8 mouse cellular contexts compared by ENCODE assay signal in the genomic region with DNA sequence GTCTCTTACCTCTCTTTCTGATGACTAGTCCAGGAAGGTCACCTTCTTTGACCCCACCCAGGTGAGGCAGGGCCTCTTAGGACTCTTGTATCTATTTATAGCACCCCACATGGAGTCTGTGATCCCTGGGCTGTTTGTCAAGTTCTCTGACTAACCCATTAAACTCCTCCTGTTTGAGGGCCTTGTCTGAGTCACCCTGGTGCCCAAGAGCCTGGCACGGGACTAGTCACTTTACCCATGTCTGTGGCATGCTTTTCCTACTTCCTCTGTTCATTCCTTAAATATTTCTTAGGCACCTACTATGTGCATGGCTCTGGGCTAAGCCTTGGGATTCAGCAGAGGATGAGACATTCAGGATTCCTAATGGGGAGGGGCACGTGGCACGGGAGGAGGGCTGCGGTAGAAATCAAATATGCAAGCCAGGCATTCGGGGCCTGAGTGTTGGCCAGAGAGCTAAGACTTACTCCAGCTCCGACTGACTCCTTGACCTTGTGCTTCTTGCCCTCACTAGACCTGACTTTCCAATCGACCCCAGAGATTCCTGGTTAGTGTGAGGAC. TPM values are rescaled to one million over a fixed set of nuclear protein-coding genes. Genes with fewer than 3 reads are reported as not detected.
DNase-seq lines count a peak whose midpoint lies in the region; ATAC-seq lines count a peak whose summit lies in the region.

No protein-coding gene starts in this region.

- H3K27ac ChIP-seq in liver, embryonic 12.5 days = peak overlapping the region; percentile 69; the same call in 1 of the 2 replicates

- H3K4me1 ChIP-seq in erythroblast, embryonic 14.5 days (ENCODE audit: control insufficient read depth) = peaks cover 86% of the 10 kb centered on the region
- H3K4me1 ChIP-seq in liver, embryonic 12.5 days = peaks cover 76% of the 10 kb centered on the region

- peaks cover 42% of the 10 kb centered on the region for H3K36me3 ChIP-seq in erythroblast, embryonic 14.5 days (ENCODE audit: control insufficient read depth)
- H3K36me3 ChIP-seq in liver, embryonic 12.5 days = peaks cover 20% of the 10 kb centered on the region

- H3K4me3 ChIP-seq in erythroblast, embryonic 14.5 days (replicated peaks) = peak overlapping the region; percentile 79
- peak overlapping the region; percentile 95 for H3K4me3 ChIP-seq in liver, embryonic 12.5 days

- H3K9ac ChIP-seq in liver, embryonic 12.5 days = peak overlapping the region; percentile 96

- H3K4me2 ChIP-seq in liver, embryonic 12.5 days = peak overlapping the region; percentile 94

- H3K9me3 ChIP-seq in erythroblast, embryonic 14.5 days (ENCODE audit: control insufficient read depth, low read length) = no peaks in the 10 kb centered on the region
- no peaks in the 10 kb centered on the region for H3K9me3 ChIP-seq in liver, embryonic 12.5 days (replicated peaks)

- DNase-seq in Muller cell, postnatal 12 days (ENCODE audit: inconsistent ontology term) = peak; percentile 84
- DNase-seq in heart, adult 8-10 months (ENCODE audit: low spot score) = peak; percentile 37
- DNase-seq in embryo, embryonic 11 days = no peak
- DNase-seq in gastrocnemius, adult 8-10 months (ENCODE audit: low spot score in 2 of 2) = no peak
- no peak for DNase-seq in layer of hippocampus, adult 11-12 months (ENCODE audit: low spot score)

- no peaks in the 10 kb centered on the region for H3K27me3 ChIP-seq in erythroblast, embryonic 14.5 days (ENCODE audit: control insufficient read depth)
- H3K27me3 ChIP-seq in liver, embryonic 12.5 days (replicated peaks) = no peaks in the 10 kb centered on the region

- WGBS in liver, embryonic 12.5 days (ENCODE audit: insufficient replicate concordance) = 19% methylated on average over 7 of the region's 7 CpGs

- no peak for ATAC-seq in erythroblast, adult 5-6 weeks (replicated peaks; ENCODE audit: low FRiP score, poor library complexity, severe bottlenecking)
- no peak for ATAC-seq in liver, embryonic 12.5 days

RNA-seq across cellular contexts. Expression of a gene that starts 1.0 kb away (rescaled TPM):
- polyA plus RNA-seq in erythroblast, embryonic 14.5 days (2012) = 59.8 and 102 TPM in 2 replicates
- total RNA-seq in erythroblast, adult 5-6 weeks (2015; ENCODE audit: low replicate concordance) = 28.1 and 29.7 TPM in 2 replicates
- 21.6 and 45.6 TPM in 2 replicates for total RNA-seq in erythroblast, adult 5-6 weeks (2017; ENCODE audit: low replicate concordance)
- 10 to 100 TPM; 74.6 to 80.8 (median 77.0) TPM for total RNA-seq in heart, adult 8-10 months (2022)
- 170 and 173 TPM in 2 replicates for polyA plus RNA-seq in liver, embryonic 12.5 days (2016; fragmentation: Nextera tagmentation; extraction: Ambion mirVana)
- total RNA-seq in gastrocnemius, adult 8-10 months (2022) = 100 to 1,000 TPM; 117 to 122 (median 119) TPM

RNA-seq across cellular contexts. Expression of a gene that starts 16.3 kb away (rescaled TPM):
- 15.0 and 24.8 TPM in 2 replicates for polyA plus RNA-seq in erythroblast, embryonic 14.5 days (2012)
- 6.1 and 7.1 TPM in 2 replicates for total RNA-seq in erythroblast, adult 5-6 weeks (2015; ENCODE audit: low replicate concordance)
- total RNA-seq in erythroblast, adult 5-6 weeks (2017; ENCODE audit: low replicate concordance) = 2.4 and 4.5 TPM in 2 replicates
- total RNA-seq in heart, adult 8-10 months (2022) = 10 to 100 TPM in 2 of 4 experiments, 1 to 10 TPM in 2; 8.6 to 15.0 (median 11.0) TPM
- polyA plus RNA-seq in liver, embryonic 12.5 days (2016; fragmentation: Nextera tagmentation; extraction: Ambion mirVana) = 9.3 and 9.6 TPM in 2 replicates
- 1 to 10 TPM; 6.5 to 9.2 (median 7.3) TPM for total RNA-seq in gastrocnemius, adult 8-10 months (2022)

RNA-seq across cellular contexts. Expression of a gene that starts 51.7 kb away (rescaled TPM):
- 1.3 and 1.8 TPM in 2 replicates for polyA plus RNA-seq in erythroblast, embryonic 14.5 days (2012)
- 1.9 and 8.8 TPM in 2 replicates for total RNA-seq in erythroblast, adult 5-6 weeks (2015; ENCODE audit: low replicate concordance)
- 7.2 and 13.5 TPM in 2 replicates for total RNA-seq in erythroblast, adult 5-6 weeks (2017; ENCODE audit: low replicate concordance)
- 10 to 100 TPM; 29.8 to 35.3 (median 31.1) TPM for total RNA-seq in heart, adult 8-10 months (2022)
- 38.1 and 40.0 TPM in 2 replicates for polyA plus RNA-seq in liver, embryonic 12.5 days (2016; fragmentation: Nextera tagmentation; extraction: Ambion mirVana)
- total RNA-seq in gastrocnemius, adult 8-10 months (2022) = 10 to 100 TPM; 37.2 to 44.1 (median 43.5) TPM

Comparison
In these comparisons a context has a peak if more than half of its experiments do, and no peak if none do; other contexts are left out.
1. DNase-seq: peak in Muller cell, postnatal 12 days (single experiment) and heart, adult 8-10 months (single experiment); none in embryo, embryonic 11 days (single experiment), gastrocnemius, adult 8-10 months (0 of 2) and layer of hippocampus, adult 11-12 months (single experiment).